Mouse (Mus musculus): Measurements from ENCODE around the gene Sh3d19. TPM values are rescaled to one million over a fixed set of nuclear protein-coding genes. Genes with fewer than 3 reads are reported as not detected.

Sh3d19 gene
- polyA plus RNA-seq, 1 experiment from 2014 or later = 23.0 TPM

- 96% methylated on average over 12 of the region's 12 CpGs for WGBS
- H3K4me1 ChIP-seq (replicated peaks; ENCODE audit: control insufficient read depth, insufficient read depth) = no peaks in the 10 kb centered on the region
- DNase-seq (ENCODE audit: low spot score) (no peak), ATAC-seq (ENCODE audit: low FRiP score, low TSS enrichment) (no peak)
- no peaks in the 10 kb centered on the region for H3K9me3 ChIP-seq (ENCODE audit: control insufficient read depth, low read length)
- no peaks in the 10 kb centered on the region for H3K27me3 ChIP-seq (ENCODE audit: control insufficient read depth, insufficient read depth, low read length)
- H3K4me3 ChIP-seq (ENCODE audit: low read depth, low read length) = no peak overlapping the region
- no peak for TF ChIP-seq EP300 (optimal IDR thresholded peaks at IDR 0.05)
- TF ChIP-seq CTCF (IDR thresholded peaks at IDR 0.05; ENCODE audit: low read depth) = no peak
- H3K27ac ChIP-seq (replicated peaks) = no peak overlapping the region
- H3K36me3 ChIP-seq (ENCODE audit: control insufficient read depth, insufficient read depth, low read length) = no peaks in the 10 kb centered on the region
- no peak overlapping the region for H3K4me2 ChIP-seq (replicated peaks; ENCODE audit: low read depth)
- H3K9ac ChIP-seq (ENCODE audit: low read length) = no peak overlapping the region
These were observed 53.3 kb downstream of the Sh3d19 start for GRCm38 (mm10) chr3:86024065-86024795.

- Histone ChIP-seq H3K4me2 (replicated peaks; ENCODE audit: low read depth) (no peak overlapping the region), H3K4me3 (ENCODE audit: low read depth, low read length) (no peak overlapping the region), H3K9me3 (ENCODE audit: control insufficient read depth, low read length) (no peaks in the 10 kb centered on the region), H3K36me3 (ENCODE audit: control insufficient read depth, insufficient read depth, low read length) (no peaks in the 10 kb centered on the region), H3K9ac (ENCODE audit: low read length) (no peak overlapping the region), H3K27ac (replicated peaks) (no peak overlapping the region), H3K27me3 (ENCODE audit: control insufficient read depth, insufficient read depth, low read length) (no peaks in the 10 kb centered on the region), H3K4me1 (replicated peaks; ENCODE audit: control insufficient read depth, insufficient read depth) (no peaks in the 10 kb centered on the region)
- no peak for TF ChIP-seq CTCF (IDR thresholded peaks at IDR 0.05; ENCODE audit: low read depth)
- TF ChIP-seq EP300 (optimal IDR thresholded peaks at IDR 0.05) = no peak
- ATAC-seq (ENCODE audit: low FRiP score, low TSS enrichment) = no peak
- WGBS = 93% methylated on average over 20 of the region's 20 CpGs
- DNase-seq (ENCODE audit: low spot score) = no peak
These were observed 54.6 kb downstream of the Sh3d19 start for GRCm38 (mm10) chr3:86025341-86026137.

GRCm38 (mm10) chr3:86028658-86029375, 57.9 kb downstream of the Sh3d19 start:
- H3K27ac ChIP-seq (replicated peaks) = no peak overlapping the region
- DNase-seq (ENCODE audit: low spot score) (no peak), ATAC-seq (ENCODE audit: low FRiP score, low TSS enrichment) (no peak)
- H3K9ac ChIP-seq (ENCODE audit: low read length) = no peak overlapping the region
- H3K36me3 ChIP-seq (ENCODE audit: control insufficient read depth, insufficient read depth, low read length) = no peaks in the 10 kb centered on the region
- no peaks in the 10 kb centered on the region for H3K27me3 ChIP-seq (ENCODE audit: control insufficient read depth, insufficient read depth, low read length)
- no peak overlapping the region for H3K4me3 ChIP-seq (ENCODE audit: low read depth, low read length)
- H3K9me3 ChIP-seq (ENCODE audit: control insufficient read depth, low read length) = no peaks in the 10 kb centered on the region
- no peaks in the 10 kb centered on the region for H3K4me1 ChIP-seq (replicated peaks; ENCODE audit: control insufficient read depth, insufficient read depth)
- TF ChIP-seq CTCF (IDR thresholded peaks at IDR 0.05; ENCODE audit: low read depth) (no peak), EP300 (optimal IDR thresholded peaks at IDR 0.05) (no peak)
- 63% methylated on average over 15 of the region's 15 CpGs for WGBS
- no peak overlapping the region for H3K4me2 ChIP-seq (replicated peaks; ENCODE audit: low read depth)

- TF ChIP-seq CTCF (IDR thresholded peaks at IDR 0.05; ENCODE audit: low read depth) (no peak), EP300 (optimal IDR thresholded peaks at IDR 0.05) (no peak)
- WGBS = 62% methylated on average over 4 of the region's 4 CpGs
- ATAC-seq (ENCODE audit: low FRiP score, low TSS enrichment) (no peak), DNase-seq (ENCODE audit: low spot score) (no peak)
- Histone ChIP-seq H3K4me3 (ENCODE audit: low read depth, low read length) (no peak overlapping the region), H3K27me3 (ENCODE audit: control insufficient read depth, insufficient read depth, low read length) (no peaks in the 10 kb centered on the region), H3K9ac (ENCODE audit: low read length) (no peak overlapping the region), H3K27ac (replicated peaks) (no peak overlapping the region), H3K9me3 (ENCODE audit: control insufficient read depth, low read length) (no peaks in the 10 kb centered on the region), H3K4me1 (replicated peaks; ENCODE audit: control insufficient read depth, insufficient read depth) (no peaks in the 10 kb centered on the region), H3K36me3 (ENCODE audit: control insufficient read depth, insufficient read depth, low read length) (no peaks in the 10 kb centered on the region), H3K4me2 (replicated peaks; ENCODE audit: low read depth) (no peak overlapping the region)
These were observed 59.7 kb downstream of the Sh3d19 start for GRCm38 (mm10) chr3:86030566-86030965.

- H3K4me3 ChIP-seq (ENCODE audit: low read depth, low read length) = no peak overlapping the region
- DNase-seq (ENCODE audit: low spot score) (peak; percentile 43), ATAC-seq (ENCODE audit: low FRiP score, low TSS enrichment) (peak; percentile 78)
- no peak overlapping the region for H3K9ac ChIP-seq (ENCODE audit: low read length)
- no peaks in the 10 kb centered on the region for H3K27me3 ChIP-seq (ENCODE audit: control insufficient read depth, insufficient read depth, low read length)
- H3K9me3 ChIP-seq (ENCODE audit: control insufficient read depth, low read length) = no peaks in the 10 kb centered on the region
- H3K4me1 ChIP-seq (replicated peaks; ENCODE audit: control insufficient read depth, insufficient read depth) = no peaks in the 10 kb centered on the region
- H3K27ac ChIP-seq (replicated peaks) = peak overlapping the region; percentile 5
- H3K36me3 ChIP-seq (ENCODE audit: control insufficient read depth, insufficient read depth, low read length) = no peaks in the 10 kb centered on the region; the same call in 1 of the 2 replicates
- no peak overlapping the region for H3K4me2 ChIP-seq (replicated peaks; ENCODE audit: low read depth)
- TF ChIP-seq CTCF (IDR thresholded peaks at IDR 0.05; ENCODE audit: low read depth) = no peak
- TF ChIP-seq EP300 (optimal IDR thresholded peaks at IDR 0.05) = no peak
- 49% methylated on average over 9 of the region's 9 CpGs for WGBS
These were observed 62.7 kb downstream of the Sh3d19 start for GRCm38 (mm10) chr3:86033455-86034090.
